Mouse (Mus musculus) erythroblast, embryonic 14.5 days (primary cell): Measurements from ENCODE around the gene Lsm12.

Experiments used
- GATA1 ChIP-seq: IDR thresholded peaks from 2 replicates; pipeline ENCODE4 v1.6.1; 2012; ENCODE audit warnings: low read length, inconsistent platforms, mixed read lengths
- TAL1 ChIP-seq: IDR thresholded peaks from 3 replicates; pipeline ENCODE4 v1.6.1; 2012; ENCODE audit warnings: low read length, inconsistent platforms, mixed read lengths

- TF ChIP-seq GATA1 (no peak), TAL1 (no peak)
Measured at GRCm38 (mm10) chr11:102228646-102229268, 43.7 kb upstream of the Lsm12 start.
